ENCODE assay signal across 8 mouse cellular contexts in genomic region chr4:150758467-150759237, GRCm38 (mm10).
DNase-seq lines count a peak whose midpoint lies in the region; ATAC-seq lines count a peak whose summit lies in the region.

No protein-coding gene starts in this region.

- 8% methylated on average over 15 of the region's 15 CpGs for WGBS in hindbrain, embryonic 16.5 days
- 28% methylated on average over 15 of the region's 15 CpGs for WGBS in liver, embryonic 12.5 days (ENCODE audit: insufficient replicate concordance)

- peak; percentile 44 for DNase-seq in MN1 (ENCODE audit: low spot score)
- DNase-seq in embryo, embryonic 10 days (ENCODE audit: low spot score): peak; percentile 87
- no peak for DNase-seq in left cerebral cortex, postnatal 25 days (ENCODE audit: low spot score in 2 of 2)
- no peak for DNase-seq in testis, postnatal 14 days (ENCODE audit: low spot score)
- DNase-seq in layer of hippocampus, postnatal 36 days: no peak
- no peak for DNase-seq in right cerebral cortex, postnatal 4 days

- peak overlapping the region; percentile 33 for H3K4me2 ChIP-seq in hindbrain, embryonic 16.5 days (ENCODE audit: low read length)
- no peak overlapping the region for H3K4me2 ChIP-seq in liver, embryonic 12.5 days

- H3K4me3 ChIP-seq in hindbrain, embryonic 16.5 days (ENCODE audit: low read length): no peak overlapping the region
- H3K4me3 ChIP-seq in liver, embryonic 12.5 days: no peak overlapping the region

- peak overlapping the region; percentile 82 for H3K27ac ChIP-seq in hindbrain, embryonic 16.5 days (ENCODE audit: low read depth, low read length)
- peak overlapping the region; percentile 32; the same call in 1 of the 2 replicates for H3K27ac ChIP-seq in liver, embryonic 12.5 days

- H3K27me3 ChIP-seq in hindbrain, embryonic 16.5 days (replicated peaks; ENCODE audit: control insufficient read depth, insufficient read depth, low read length): no peaks in the 10 kb centered on the region
- H3K27me3 ChIP-seq in liver, embryonic 12.5 days (replicated peaks): no peaks in the 10 kb centered on the region

- ATAC-seq in hindbrain, embryonic 16.5 days: peak; percentile 83
- ATAC-seq in liver, embryonic 12.5 days: peak; percentile 13; the same call in 1 of the 2 replicates

- intact Hi-C loops in left cerebral cortex, postnatal 25 days (cut with DNase I): no loop called here

- H3K36me3 ChIP-seq in hindbrain, embryonic 16.5 days (ENCODE audit: control insufficient read depth, insufficient read depth, low read length): no peaks in the 10 kb centered on the region
- H3K36me3 ChIP-seq in liver, embryonic 12.5 days: no peaks in the 10 kb centered on the region

- H3K4me1 ChIP-seq in hindbrain, embryonic 16.5 days (ENCODE audit: control insufficient read depth, insufficient read depth, low read depth, low read length): peaks cover 10% of the 10 kb centered on the region
- peaks cover 18% of the 10 kb centered on the region for H3K4me1 ChIP-seq in liver, embryonic 12.5 days

- no peaks in the 10 kb centered on the region for H3K9me3 ChIP-seq in hindbrain, embryonic 16.5 days (ENCODE audit: control insufficient read depth, low read length)
- H3K9me3 ChIP-seq in liver, embryonic 12.5 days (replicated peaks): no peaks in the 10 kb centered on the region

- H3K9ac ChIP-seq in hindbrain, embryonic 16.5 days (ENCODE audit: low read depth, low read length): peak overlapping the region; percentile 54
- H3K9ac ChIP-seq in liver, embryonic 12.5 days: no peak overlapping the region

Comparison
In these comparisons a context has a peak if more than half of its experiments do, and no peak if none do; other contexts are left out.
1. DNase-seq: peak in MN1 (single experiment) and embryo, embryonic 10 days (single experiment); none in left cerebral cortex, postnatal 25 days (0 of 2), testis, postnatal 14 days (single experiment), layer of hippocampus, postnatal 36 days (0 of 2) and right cerebral cortex, postnatal 4 days (single experiment).